Mouse (Mus musculus) adrenal gland, postnatal 36 days (tissue): ENCODE data around the gene Cd151. TPM values are rescaled to one million over a fixed set of nuclear protein-coding genes. Genes with fewer than 3 reads are reported as not detected.

Experiments used
- DNase-seq, 2 experiments: peaks; one replicate each; pipeline ENCODE4 v3.0.0; 2021; ENCODE audit warnings: mixed read lengths in 1 of 2
- total RNA-seq, 2 experiments: library from RNA; stranded (reverse); gene quantifications; 2 replicates each; pipeline ENCODE4 v1.2.3; 2021

The Cd151 gene
- total RNA-seq, 2 experiments from 2014 or later: 331 to 418 TPM

- no peak for DNase-seq
Observed at GRCm38 (mm10) chr7:141492738-141493137, 25.5 kb downstream of the Cd151 start.

- no peak for DNase-seq
Observed at GRCm38 (mm10) chr7:141493729-141494128, 26.5 kb downstream of the Cd151 start.

DNA sequence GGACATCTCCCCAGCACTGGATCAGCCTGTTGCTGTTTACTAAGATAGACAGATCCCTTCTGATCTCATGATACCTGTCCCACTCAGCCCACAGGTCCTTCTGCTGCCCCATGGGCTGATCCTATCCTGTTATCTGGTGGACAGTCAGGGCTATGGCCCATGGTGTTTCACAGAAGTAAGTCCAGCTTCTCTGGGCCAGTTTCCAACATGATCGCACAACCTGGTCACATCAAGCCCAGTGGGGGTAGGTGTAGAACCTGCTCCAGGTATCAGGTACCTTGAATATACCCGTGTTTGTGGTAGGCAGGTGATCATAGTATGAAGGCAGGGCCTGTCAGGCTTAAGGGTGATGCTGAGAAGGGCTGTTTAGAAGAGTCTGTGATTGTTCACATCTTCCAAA, 28.2 kb downstream of the Cd151 start:
- no peak for DNase-seq

DNA sequence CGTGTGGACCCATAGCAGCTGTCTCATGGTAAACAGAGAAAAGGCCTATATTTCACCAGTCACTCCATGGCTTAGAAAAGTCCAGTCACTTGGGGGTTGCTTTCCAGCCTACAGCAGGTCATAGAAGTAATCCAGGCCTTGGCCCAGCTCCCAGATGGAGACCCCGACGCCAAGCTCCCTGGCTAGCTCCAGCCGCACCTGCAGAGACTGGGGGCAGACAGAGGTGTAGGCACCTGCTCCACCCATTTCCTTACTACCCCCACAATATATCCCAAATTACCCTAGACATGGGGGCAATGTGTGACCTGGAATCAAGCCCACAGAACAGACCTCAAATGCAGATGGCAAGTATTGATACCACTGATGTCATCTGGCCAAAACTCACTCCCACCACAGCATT, 28.7 kb downstream of the Cd151 start:
- DNase-seq: no peak

DNA sequence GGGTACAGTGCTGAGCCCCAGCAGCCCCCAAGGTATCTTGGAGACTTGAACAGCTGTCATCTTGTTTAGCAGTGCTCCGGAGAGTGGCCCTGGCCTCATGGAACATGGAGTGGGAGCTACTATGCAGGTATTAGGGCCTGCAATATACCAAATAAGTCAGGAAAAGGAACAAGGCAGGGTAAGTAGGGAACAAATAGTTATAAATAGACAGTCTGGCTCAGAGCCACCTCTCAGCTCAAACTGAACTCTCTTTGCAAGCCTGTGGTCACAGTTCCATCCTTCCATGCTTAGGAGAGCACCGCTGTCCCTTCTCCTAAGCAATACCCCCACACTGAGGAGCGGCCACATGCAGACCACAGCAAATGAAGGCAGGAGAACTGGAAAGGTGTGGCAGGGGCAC, 30.4 kb downstream of the Cd151 start:
- DNase-seq: peak in 1 of 2 experiments; percentile 45

- DNase-seq: peak; percentile 66 to 81
Observed at GRCm38 (mm10) chr7:141501820-141502555, 34.8 kb downstream of the Cd151 start.

DNA sequence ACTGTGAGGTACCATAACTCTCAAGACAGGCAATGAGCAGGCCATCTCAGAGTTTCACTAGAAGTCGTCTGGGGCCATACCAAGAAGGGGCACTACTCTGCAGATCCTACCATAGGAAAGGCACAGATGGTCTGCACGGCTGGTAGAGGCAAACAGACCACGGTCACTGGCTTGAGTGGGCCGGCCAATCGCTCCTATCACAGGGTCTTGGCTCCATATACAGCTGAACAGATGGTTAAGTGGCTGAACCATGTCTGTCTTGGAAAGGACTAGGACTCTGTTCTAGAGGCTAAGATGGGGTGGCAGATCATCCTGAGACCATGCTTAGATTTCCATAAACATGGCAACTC, 35.3 kb downstream of the Cd151 start:
- DNase-seq: no peak

GRCm38 (mm10) chr7:141506278-141506677, 39.1 kb downstream of the Cd151 start:
- DNase-seq: no peak

DNA sequence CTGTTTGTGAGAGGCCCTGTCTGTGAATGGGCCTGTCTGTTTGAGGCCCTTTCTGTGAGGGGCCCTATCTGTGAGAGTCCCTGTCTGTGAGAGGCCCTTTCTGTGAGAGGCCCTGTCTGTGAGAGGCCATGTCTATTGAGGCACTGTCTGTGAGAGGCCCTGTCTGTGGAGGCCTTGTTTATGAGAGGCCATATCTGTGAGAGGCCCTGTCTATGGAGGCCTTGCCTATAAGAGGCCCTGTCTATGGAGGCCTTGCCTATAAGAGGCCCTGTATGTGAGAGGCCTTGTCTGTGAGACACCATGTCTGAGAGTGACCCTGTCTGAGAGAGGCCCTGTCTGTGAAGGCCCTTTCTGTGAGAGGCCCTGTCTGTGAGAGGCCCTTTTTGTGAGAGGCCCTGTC, 41.0 kb downstream of the Cd151 start:
- DNase-seq: no peak

- no peak for DNase-seq
Observed at GRCm38 (mm10) chr7:141510196-141510595, 43.0 kb downstream of the Cd151 start.

- DNase-seq: no peak
Observed at GRCm38 (mm10) chr7:141510681-141511191, 43.5 kb downstream of the Cd151 start.

DNA sequence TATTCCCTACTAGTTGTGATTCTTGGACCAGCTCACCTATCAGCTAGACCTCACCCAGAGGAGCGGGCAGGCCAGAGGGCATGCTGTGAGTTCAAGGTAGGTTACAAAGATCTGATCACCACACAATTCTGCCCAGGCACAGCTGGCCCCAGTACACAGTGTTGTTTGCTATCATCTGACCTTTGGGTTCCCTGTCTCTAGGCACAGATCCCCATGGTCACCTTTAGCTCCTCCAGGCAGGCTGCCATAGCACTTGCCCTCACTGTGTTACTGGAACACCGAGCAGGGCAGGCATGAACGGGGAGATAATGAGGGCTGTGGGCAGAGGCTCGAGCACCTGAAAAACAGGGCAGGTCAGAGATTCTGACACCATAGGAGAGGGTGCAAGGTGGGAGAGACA, 50.4 kb downstream of the Cd151 start:
- peak in 1 of 2 experiments; percentile 53 for DNase-seq

GRCm38 (mm10) chr7:141518296-141518695, 51.1 kb downstream of the Cd151 start:
- DNase-seq: peak in 1 of 2 experiments; percentile 49

DNA sequence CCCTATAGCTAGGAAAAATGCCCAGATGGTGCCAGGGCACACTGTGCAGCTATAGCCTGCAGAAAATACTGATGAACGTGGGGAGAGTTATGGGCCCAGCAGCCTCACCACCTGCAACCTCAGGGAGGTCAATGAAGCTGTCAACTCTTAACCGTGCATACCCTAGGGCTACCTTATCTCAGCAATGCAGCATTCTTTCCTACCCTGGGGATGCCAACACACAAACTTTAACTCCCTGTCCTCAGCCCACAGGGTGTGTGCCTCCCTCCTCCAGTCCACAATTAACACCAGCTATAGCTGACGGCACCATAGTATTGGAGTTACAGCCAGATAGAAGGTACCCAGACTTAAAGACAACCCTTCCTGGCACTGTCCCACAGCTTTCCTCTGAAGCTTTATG, 51.7 kb downstream of the Cd151 start:
- DNase-seq: no peak

GRCm38 (mm10) chr7:141519795-141520194, 52.6 kb downstream of the Cd151 start:
- DNase-seq: peak in 1 of 2 experiments; percentile 36

Other genes starting within 250 kb of the Cd151 start
- gene Phrf1, start 238.6 kb upstream of the Cd151 start, total RNA-seq: 10 to 100 TPM; 70.5 to 89.3 TPM
- gene Irf7, start 200.9 kb upstream of the Cd151 start, total RNA-seq: 10 to 100 TPM; 13.5 to 14.9 TPM
- 10 to 100 TPM in 1 of 2 experiments, 1 to 10 TPM in 1; 3.3 to 17.3 TPM for gene Cdhr5, start 190.6 kb upstream of the Cd151 start, total RNA-seq
- 1 to 10 TPM in 1 of 2 experiments, under 1 TPM in 1; 0.63 to 1.2 TPM for gene Sct, start 188.3 kb upstream of the Cd151 start, total RNA-seq
- gene Drd4, start 175.4 kb upstream of the Cd151 start, total RNA-seq: under 1 TPM in 1 of 2 experiments, not detected in 1; 0.56 TPM
- 10 to 100 TPM; 25.8 to 37.5 TPM for gene Deaf1, start 139.7 kb upstream of the Cd151 start, total RNA-seq
- gene Tmem80, start 139.7 kb upstream of the Cd151 start, total RNA-seq: 10 to 100 TPM; 23.9 to 27.1 TPM
- 1 to 10 TPM; 1.8 to 3.2 TPM for gene Eps8l2, start 128.5 kb upstream of the Cd151 start, total RNA-seq
- 100 to 1,000 TPM; 707 to 724 TPM for gene Taldo1, start 75.2 kb upstream of the Cd151 start, total RNA-seq
- gene Gatd1, start 53.3 kb upstream of the Cd151 start, total RNA-seq: 10 to 100 TPM; 24.9 to 46.7 TPM
- 1 to 10 TPM in 1 of 2 experiments, under 1 TPM in 1; 0.70 to 1.3 TPM for gene Cend1, start 37.9 kb upstream of the Cd151 start, total RNA-seq
- 100 to 1,000 TPM; 110 to 120 TPM for gene Slc25a22, start 29.5 kb upstream of the Cd151 start, total RNA-seq
- gene Pidd1, start 23.4 kb upstream of the Cd151 start, total RNA-seq: 1 to 10 TPM; 1.5 to 2.3 TPM
- gene Rplp2, start 20.0 kb upstream of the Cd151 start, total RNA-seq: 1,000 to 10,000 TPM; 1,094 to 1,114 TPM
- gene Pnpla2, start 12.2 kb upstream of the Cd151 start, total RNA-seq: 100 to 1,000 TPM; 875 to 879 TPM
- 10 to 100 TPM in 1 of 2 experiments, 1 to 10 TPM in 1; 9.5 to 13.1 TPM for gene Cracr2b, start 6.3 kb upstream of the Cd151 start, total RNA-seq
- gene Polr2l, start 7.7 kb downstream of the Cd151 start, total RNA-seq: 100 to 1,000 TPM in 1 of 2 experiments, 10 to 100 TPM in 1; 99.8 to 134 TPM
- 10 to 100 TPM; 89.1 to 94.4 TPM for gene Tspan4, start 7.8 kb downstream of the Cd151 start, total RNA-seq
- gene Chid1, start 72.5 kb downstream of the Cd151 start, total RNA-seq: 10 to 100 TPM; 57.4 to 58.5 TPM
- gene Ap2a2, start 94.8 kb downstream of the Cd151 start, total RNA-seq: 10 to 100 TPM; 57.5 to 75.9 TPM
- not detected for gene Muc6, start 187.9 kb downstream of the Cd151 start, total RNA-seq
- gene Muc2, start 222.9 kb downstream of the Cd151 start, total RNA-seq: under 1 TPM; 0.33 to 0.59 TPM